Mouse (Mus musculus) embryonic facial prominence, embryonic 14.5 days (tissue): ENCODE measurements around the gene Scrn2. TPM values are rescaled to one million over a fixed set of nuclear protein-coding genes. Genes with fewer than 3 reads are reported as not detected.

Experiments
- ATAC-seq: fragments of 200-750 bp; cut with Nextera tagmentation; 2 replicates; pipeline ENCODE4 v1.8.0; 2017; ENCODE audit warnings: low read depth, moderate number of reproducible peaks, moderate TSS enrichment
- DNase-seq: peaks from one replicate; pipeline ENCODE4 v3.0.0-alpha.2; 2015; ENCODE audit warnings: low spot score
- H3K27ac ChIP-seq: fragments of 300-500 bp; sonication (generic); replicated peaks from 2 replicates; pipeline ENCODE4 v1.5.1; 2014; ENCODE audit warnings: low read depth, mild to moderate bottlenecking, low read length, moderate library complexity
- H3K27me3 ChIP-seq: fragments of 300-500 bp; sonication (generic); replicated peaks from 2 replicates; pipeline ENCODE4 v1.6.1; 2014; ENCODE audit warnings: low read length; ENCODE audit not compliant: control insufficient read depth, insufficient read depth
- H3K36me3 ChIP-seq: fragments of 300-500 bp; sonication (generic); 2 replicates; pipeline ENCODE4 v1.6.1; 2014; ENCODE audit warnings: low read length, mixed read lengths; ENCODE audit not compliant: control insufficient read depth, insufficient read depth
- H3K4me1 ChIP-seq: fragments of 300-500 bp; sonication (generic); 2 replicates; pipeline ENCODE4 v1.6.1; 2014; ENCODE audit warnings: antibody characterized with exemption, low read length; ENCODE audit not compliant: control insufficient read depth, insufficient read depth
- H3K4me2 ChIP-seq: fragments of 300-500 bp; sonication (generic); 2 replicates; pipeline ENCODE4 v1.6.1; 2014; ENCODE audit warnings: low read depth, mild to moderate bottlenecking, low read length, moderate library complexity, mixed read lengths
- H3K4me3 ChIP-seq: fragments of 300-500 bp; sonication (generic); 2 replicates; pipeline ENCODE4 v1.5.1; 2014; ENCODE audit warnings: low read depth, mild to moderate bottlenecking, low read length
- H3K9ac ChIP-seq: fragments of 300-500 bp; sonication (generic); 2 replicates; pipeline ENCODE4 v1.6.1; 2014; ENCODE audit warnings: low read depth, mild to moderate bottlenecking, low read length, moderate library complexity, mixed read lengths
- H3K9me3 ChIP-seq: fragments of 300-500 bp; sonication (generic); 2 replicates; pipeline ENCODE4 v1.6.1; 2016; ENCODE audit warnings: low read length; ENCODE audit not compliant: control insufficient read depth
- WGBS: fragments of 180-500 bp; shearing (Covaris S2); extraction: QIAGEN DNeasy Blood & Tissue Kit; methylation state at CpG from one replicate; pipeline ENCODE4 v1.1.7; 2014; 5-methylcytosine and 5-hydroxymethylcytosine counted together
- polyA plus RNA-seq: library from polyadenylated mRNA; unstranded; fragments of >200 nt; fragmentation: Nextera tagmentation; extraction: Ambion mirVana; gene quantifications from 2 replicates; pipeline ENCODE4 v1.2.1, GENCODE M21; 2014

The Scrn2 gene
- 14.7 and 16.1 TPM in 2 replicates for polyA plus RNA-seq

- WGBS: under 1% methylated on average over 25 of the region's 25 CpGs
- H3K27ac ChIP-seq: peak within 1 kb of the TSS; percentile 81
- peak; percentile 89 for DNase-seq
- H3K4me1 ChIP-seq: peaks cover 7% of the 10 kb centered on the region
- peak within 1 kb of the TSS; percentile 83 for H3K9ac ChIP-seq
- H3K4me3 ChIP-seq: peak within 1 kb of the TSS; percentile 75
- H3K9me3 ChIP-seq: no peaks in the 10 kb centered on the region
- ATAC-seq: peak; percentile 79
- H3K4me2 ChIP-seq: peak within 1 kb of the TSS; percentile 79
- H3K27me3 ChIP-seq: peaks cover 2% of the 10 kb centered on the region; the same call in 1 of the 2 replicates
- H3K36me3 ChIP-seq: peaks cover 10% of the 10 kb centered on the region; the same call in 1 of the 2 replicates
Measured at GRCm38 (mm10) chr11:97029686-97030417, at the start of gene Scrn2. Gene Scrn2 (plus strand): TSS chr11:97029938.

GRCm38 (mm10) chr11:96980021-96980420 lies 49.7 kb upstream of the Scrn2 start:
- no peak overlapping the region for H3K4me2 ChIP-seq
- no peaks in the 10 kb centered on the region for H3K27me3 ChIP-seq
- ATAC-seq: no peak
- no peak overlapping the region for H3K27ac ChIP-seq
- H3K9ac ChIP-seq: no peak overlapping the region
- H3K9me3 ChIP-seq: no peaks in the 10 kb centered on the region
- no peak overlapping the region for H3K4me3 ChIP-seq
- peaks cover 20% of the 10 kb centered on the region for H3K4me1 ChIP-seq
- WGBS: 68% methylated on average over 5 of the region's 5 CpGs
- DNase-seq: no peak
- H3K36me3 ChIP-seq: no peaks in the 10 kb centered on the region

GRCm38 (mm10) chr11:96981461-96981860 lies 48.3 kb upstream of the Scrn2 start:
- Histone ChIP-seq H3K27me3 (peaks cover 6% of the 10 kb centered on the region; the same call in 1 of the 2 replicates), H3K36me3 (no peaks in the 10 kb centered on the region), H3K4me3 (no peak overlapping the region), H3K4me1 (peaks cover 8% of the 10 kb centered on the region), H3K4me2 (no peak overlapping the region), H3K9me3 (no peaks in the 10 kb centered on the region), H3K27ac (no peak overlapping the region), H3K9ac (no peak overlapping the region)
- no peak for DNase-seq
- no peak for ATAC-seq
- 65% methylated on average over 14 of the region's 15 CpGs for WGBS

- no peak overlapping the region for H3K27ac ChIP-seq
- no peak overlapping the region for H3K4me3 ChIP-seq
- H3K4me1 ChIP-seq: peaks cover 5% of the 10 kb centered on the region; the same call in 1 of the 2 replicates
- no peaks in the 10 kb centered on the region for H3K36me3 ChIP-seq
- peak; percentile 82 for DNase-seq
- no peak for ATAC-seq
- peaks cover 10% of the 10 kb centered on the region; the same call in 1 of the 2 replicates for H3K27me3 ChIP-seq
- no peaks in the 10 kb centered on the region for H3K9me3 ChIP-seq
- 6% methylated on average over 5 of the region's 7 CpGs for whole genome bisulfite sequencing
- H3K9ac ChIP-seq: no peak overlapping the region
- H3K4me2 ChIP-seq: no peak overlapping the region
Measured at GRCm38 (mm10) chr11:96982355-96982754, 47.4 kb upstream of the Scrn2 start.

GRCm38 (mm10) chr11:96982859-96983258 lies 46.9 kb upstream of the Scrn2 start, which contains the start of gene Sp2:
Gene Sp2 (minus strand): TSS chr11:96982959.
- no peak for DNase-seq
- no peak within 1 kb of the TSS for H3K9ac ChIP-seq
- no peak within 1 kb of the TSS for H3K27ac ChIP-seq
- H3K4me1 ChIP-seq: peaks cover 7% of the 10 kb centered on the region; the same call in 1 of the 2 replicates
- H3K9me3 ChIP-seq: no peaks in the 10 kb centered on the region
- H3K27me3 ChIP-seq: peaks cover 10% of the 10 kb centered on the region; the same call in 1 of the 2 replicates
- no peak within 1 kb of the TSS for H3K4me3 ChIP-seq
- no peak within 1 kb of the TSS for H3K4me2 ChIP-seq
- H3K36me3 ChIP-seq: no peaks in the 10 kb centered on the region
- WGBS: 66% methylated on average over 7 of the region's 7 CpGs
- ATAC-seq: no peak

GRCm38 (mm10) chr11:96984903-96985302 lies 44.8 kb upstream of the Scrn2 start:
- ATAC-seq (no peak), DNase-seq (no peak)
- H3K27me3 ChIP-seq: peaks cover 10% of the 10 kb centered on the region; the same call in 1 of the 2 replicates
- H3K36me3 ChIP-seq: no peaks in the 10 kb centered on the region
- no peaks in the 10 kb centered on the region for H3K9me3 ChIP-seq
- H3K4me3 ChIP-seq: no peak overlapping the region
- H3K27ac ChIP-seq: no peak overlapping the region
- peaks cover 7% of the 10 kb centered on the region; the same call in 1 of the 2 replicates for H3K4me1 ChIP-seq
- no peak overlapping the region for H3K4me2 ChIP-seq
- H3K9ac ChIP-seq: no peak overlapping the region
- 18% methylated on average over 4 of the region's 4 CpGs for WGBS

- ATAC-seq (no peak), DNase-seq (no peak)
- Histone ChIP-seq H3K27me3 (peaks cover 10% of the 10 kb centered on the region; the same call in 1 of the 2 replicates), H3K4me2 (no peak overlapping the region), H3K4me1 (peaks cover 7% of the 10 kb centered on the region; the same call in 1 of the 2 replicates), H3K27ac (no peak overlapping the region), H3K9me3 (no peaks in the 10 kb centered on the region), H3K36me3 (no peaks in the 10 kb centered on the region), H3K4me3 (no peak overlapping the region), H3K9ac (no peak overlapping the region)
- WGBS: 40% methylated on average over 3 of the region's 3 CpGs
Measured at GRCm38 (mm10) chr11:96986463-96986862, 43.3 kb upstream of the Scrn2 start.

GRCm38 (mm10) chr11:96987873-96988655 lies 41.7 kb upstream of the Scrn2 start:
- peaks cover 10% of the 10 kb centered on the region; the same call in 1 of the 2 replicates for H3K27me3 ChIP-seq
- no peaks in the 10 kb centered on the region for H3K9me3 ChIP-seq
- H3K4me3 ChIP-seq: peak overlapping the region; percentile 27
- 4% methylated on average over 29 of the region's 31 CpGs for WGBS
- peak; percentile 45; the same call in 1 of the 2 replicates for ATAC-seq
- H3K4me1 ChIP-seq: peaks cover 7% of the 10 kb centered on the region; the same call in 1 of the 2 replicates
- peak overlapping the region; percentile 49 for H3K4me2 ChIP-seq
- no peaks in the 10 kb centered on the region for H3K36me3 ChIP-seq
- H3K9ac ChIP-seq: peak overlapping the region; percentile 5; the same call in 1 of the 2 replicates
- no peak overlapping the region for H3K27ac ChIP-seq
- DNase-seq: no peak
